Mouse (Mus musculus): ENCODE results near the gene Vmn1r189.
"Not testable (repeated sequence)": the region's sequence is repeated elsewhere in the genome, so short reads cannot be mapped to it uniquely, and the experiment has no call there.

The Vmn1r189 gene

DNA sequence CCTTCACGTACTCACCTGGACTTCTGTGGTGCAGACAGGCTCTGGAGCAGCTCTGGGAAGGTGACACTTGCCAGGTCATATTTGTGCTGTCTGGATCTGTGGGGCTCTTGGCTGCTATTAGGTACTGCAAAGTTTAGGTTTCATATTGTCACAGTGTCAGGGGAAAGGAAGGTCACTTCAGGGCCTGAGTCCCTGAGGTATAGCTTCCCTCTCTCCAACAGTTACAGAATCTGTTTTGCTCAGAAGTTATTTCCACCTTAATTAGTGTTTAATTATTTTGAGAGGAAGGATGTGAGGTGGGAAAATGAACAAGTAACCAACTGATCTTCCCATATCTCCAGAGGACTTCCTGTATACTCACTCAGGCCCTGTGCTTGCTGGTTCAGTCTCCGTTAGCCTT, at the start of gene Vmn1r189:
Gene Vmn1r189, minus strand, starts transcription at position 101 of the 400 bp plus-strand sequence.
- not testable (repeated sequence) for DNase-seq (ENCODE audit: extremely low spot score, low spot score)

DNA sequence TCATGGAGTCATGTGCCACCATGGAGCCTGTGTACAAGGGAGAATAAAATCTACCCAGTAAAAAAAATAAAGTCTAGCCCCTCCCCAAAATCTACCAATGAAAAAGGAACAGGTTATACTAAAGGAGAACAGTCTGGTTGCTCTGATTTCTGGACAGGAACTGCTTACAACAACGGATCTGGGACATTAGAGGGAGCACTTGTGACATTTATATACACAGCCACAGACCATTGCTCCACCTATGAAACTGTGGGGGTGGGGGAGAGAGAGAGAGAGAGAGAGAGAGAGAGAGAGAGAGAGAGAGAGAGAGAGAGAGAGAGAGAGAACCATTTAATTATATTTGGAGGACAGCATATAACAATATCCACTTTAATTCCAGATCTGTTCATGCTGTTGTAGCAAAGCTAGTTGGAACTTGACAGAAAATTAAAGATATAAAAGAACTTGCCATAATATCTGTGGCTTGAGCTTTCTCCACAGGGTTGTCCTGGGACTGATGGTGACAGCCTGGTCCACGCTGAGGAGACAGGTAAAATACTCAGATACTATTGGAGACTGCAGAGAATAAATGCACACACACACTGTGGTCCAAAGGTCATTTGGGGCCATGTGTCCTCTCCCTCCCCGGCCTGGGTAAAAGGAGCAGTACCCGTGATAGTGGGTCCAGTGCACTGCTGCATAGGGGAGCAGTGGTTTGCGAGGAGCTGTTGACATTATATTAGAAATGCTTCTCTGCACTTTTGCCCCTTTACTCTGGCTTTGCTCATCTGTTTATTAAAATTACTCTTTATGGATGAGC, 31.1 kb upstream of the Vmn1r189 start:
- not testable (repeated sequence) for DNase-seq (ENCODE audit: extremely low spot score, low spot score)

DNA sequence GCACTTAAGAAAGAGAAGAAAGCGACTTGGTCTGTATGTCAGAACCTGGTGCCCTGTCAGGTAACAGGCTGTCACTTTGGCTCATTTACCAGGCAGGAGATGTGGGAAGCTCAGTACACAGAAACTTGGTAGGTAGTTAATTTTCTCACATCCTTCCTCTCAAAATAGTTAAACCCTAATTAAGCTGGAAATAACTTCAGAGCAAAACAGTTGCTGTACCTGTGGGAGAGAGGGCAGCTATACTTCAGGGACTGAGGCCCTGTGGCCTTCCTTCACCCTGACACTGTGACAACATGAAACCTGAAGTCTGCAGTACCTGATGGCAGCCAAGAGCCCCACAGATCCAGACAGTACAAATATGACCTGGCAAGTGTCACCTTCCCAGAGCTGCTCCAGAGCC, 21.5 kb downstream of the Vmn1r189 start, which contains the start of gene Vmn1r188:
Gene Vmn1r188, plus strand, starts transcription at position 301 of the 400 bp plus-strand sequence.
- DNase-seq (ENCODE audit: extremely low spot score, low spot score) = not testable (repeated sequence)

DNA sequence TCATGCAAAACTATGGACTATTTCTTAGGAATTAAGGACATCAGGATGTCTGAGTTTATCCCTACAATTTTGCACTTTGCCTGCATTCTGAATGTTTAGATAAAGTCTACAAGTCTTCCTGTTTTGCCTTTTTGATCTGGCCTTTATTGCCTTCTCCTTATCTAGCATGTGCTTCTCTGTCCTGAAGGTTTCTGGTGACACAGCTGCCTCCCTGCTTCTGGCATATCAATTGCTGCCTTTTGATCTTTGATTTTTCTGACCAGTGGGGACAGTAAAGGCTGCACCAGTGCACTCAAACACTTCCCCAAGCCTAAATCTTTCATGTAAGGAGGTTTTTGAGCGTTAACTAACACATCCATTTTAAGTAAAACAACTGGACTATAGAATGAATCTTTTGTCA, 42.2 kb downstream of the Vmn1r189 start:
- no peak for DNase-seq (ENCODE audit: extremely low spot score, low spot score)

DNA sequence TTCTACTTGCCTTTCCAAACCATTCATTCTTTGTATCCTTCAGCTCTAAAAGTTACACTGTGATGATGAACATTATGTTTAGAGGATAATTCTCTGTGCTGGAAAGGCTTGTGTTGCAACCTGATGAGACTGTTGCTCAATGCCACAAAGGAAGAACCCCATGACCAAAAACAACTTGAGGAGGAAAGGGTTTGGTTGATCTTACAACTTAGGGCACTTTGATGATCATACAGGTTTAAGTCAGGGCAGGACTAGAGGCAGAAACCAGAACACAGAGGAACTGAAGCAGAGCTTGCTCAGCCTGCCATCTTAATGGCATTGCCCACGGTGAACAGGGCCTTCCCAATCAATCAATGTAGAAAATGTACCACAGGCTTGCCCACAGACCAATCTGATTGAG, 44.2 kb downstream of the Vmn1r189 start:
- DNase-seq (ENCODE audit: extremely low spot score, low spot score) = no peak

DNA sequence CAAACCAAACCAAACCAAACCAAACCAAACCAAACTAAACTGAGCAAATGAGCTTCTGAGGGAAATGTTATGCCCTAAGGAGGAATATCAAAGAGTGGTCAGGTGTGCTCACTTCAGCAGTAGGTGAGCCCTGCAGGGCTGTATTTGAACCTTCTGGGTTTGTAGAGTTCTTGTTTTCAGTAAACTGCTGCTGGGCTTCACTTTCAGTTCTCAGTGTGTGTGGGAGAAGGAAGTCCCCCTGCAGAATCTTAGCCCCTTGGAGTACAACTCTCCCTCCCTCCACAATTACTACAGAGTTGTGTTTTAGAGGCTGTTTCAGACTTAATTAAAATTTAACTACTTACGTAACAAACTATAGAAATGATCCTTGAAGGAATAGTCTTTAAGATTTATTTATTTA, 51.9 kb downstream of the Vmn1r189 start:
- DNase-seq (ENCODE audit: extremely low spot score, low spot score) = no peak

DNA sequence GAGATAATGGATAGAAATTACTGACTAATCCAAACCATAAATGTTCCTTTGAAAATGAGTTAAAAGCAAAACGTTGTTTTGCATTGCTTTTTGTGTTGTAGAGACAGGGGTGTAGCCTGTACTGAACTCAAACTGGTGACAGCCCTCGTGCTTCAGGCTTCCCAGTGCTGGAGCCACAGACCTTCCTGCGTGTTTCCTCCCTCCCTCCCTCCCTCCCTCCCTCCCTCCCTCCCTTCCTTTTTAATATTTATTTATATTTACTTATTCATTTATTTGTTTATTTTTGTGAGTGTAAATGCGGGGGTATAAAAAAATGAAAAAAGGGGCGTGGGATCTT, 54.1 kb downstream of the Vmn1r189 start:
- DNase-seq (ENCODE audit: extremely low spot score, low spot score) = no peak

DNA sequence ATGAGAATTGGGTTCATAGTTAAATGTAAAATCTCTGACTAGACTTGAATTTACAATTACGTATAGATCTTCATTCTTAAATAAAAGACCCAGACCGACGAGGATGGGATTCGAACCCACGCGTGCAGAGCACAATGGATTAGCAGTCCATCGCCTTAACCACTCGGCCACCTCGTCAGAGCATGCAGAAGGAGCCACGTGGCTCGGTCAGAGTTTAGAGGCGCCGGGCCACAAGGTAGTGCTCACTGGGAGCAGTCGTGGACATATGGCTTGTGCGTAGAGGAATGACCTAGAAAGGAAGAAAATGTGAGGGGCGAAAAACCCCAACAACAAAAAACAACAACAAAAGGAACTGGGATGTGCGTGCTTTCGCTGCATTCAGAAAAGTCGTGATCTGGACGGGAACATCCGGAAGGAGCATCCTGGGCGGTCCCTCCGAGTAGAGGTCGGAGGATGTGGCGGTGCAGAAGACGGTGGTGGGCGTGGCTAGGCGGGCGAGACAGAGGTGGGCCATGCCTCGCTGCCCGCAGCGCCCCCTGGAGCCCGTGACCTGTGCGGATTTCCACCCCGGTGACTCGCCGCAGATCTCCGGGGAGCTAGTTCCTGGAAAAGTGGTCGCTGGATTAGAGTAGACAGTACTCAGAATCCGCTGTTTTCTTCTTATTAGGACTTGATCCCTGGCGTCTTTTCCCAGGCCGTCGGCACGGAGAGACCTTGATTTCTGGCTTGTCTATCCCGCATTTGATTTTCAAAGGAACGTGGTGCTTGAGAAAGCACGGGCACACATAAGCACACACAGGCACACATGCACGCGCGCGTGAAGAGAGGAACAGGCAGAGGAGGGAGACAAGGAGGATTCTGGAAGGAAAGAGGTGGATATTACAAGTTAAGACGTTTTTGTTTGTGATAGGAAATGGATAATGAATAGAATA, 54.8 kb downstream of the Vmn1r189 start:
- peak; percentile 94 for DNase-seq (ENCODE audit: extremely low spot score, low spot score)

All from neural tube, embryonic 10.5 days (tissue).